ENCODE assay signal across 8 mouse cellular contexts in the genomic region with DNA sequence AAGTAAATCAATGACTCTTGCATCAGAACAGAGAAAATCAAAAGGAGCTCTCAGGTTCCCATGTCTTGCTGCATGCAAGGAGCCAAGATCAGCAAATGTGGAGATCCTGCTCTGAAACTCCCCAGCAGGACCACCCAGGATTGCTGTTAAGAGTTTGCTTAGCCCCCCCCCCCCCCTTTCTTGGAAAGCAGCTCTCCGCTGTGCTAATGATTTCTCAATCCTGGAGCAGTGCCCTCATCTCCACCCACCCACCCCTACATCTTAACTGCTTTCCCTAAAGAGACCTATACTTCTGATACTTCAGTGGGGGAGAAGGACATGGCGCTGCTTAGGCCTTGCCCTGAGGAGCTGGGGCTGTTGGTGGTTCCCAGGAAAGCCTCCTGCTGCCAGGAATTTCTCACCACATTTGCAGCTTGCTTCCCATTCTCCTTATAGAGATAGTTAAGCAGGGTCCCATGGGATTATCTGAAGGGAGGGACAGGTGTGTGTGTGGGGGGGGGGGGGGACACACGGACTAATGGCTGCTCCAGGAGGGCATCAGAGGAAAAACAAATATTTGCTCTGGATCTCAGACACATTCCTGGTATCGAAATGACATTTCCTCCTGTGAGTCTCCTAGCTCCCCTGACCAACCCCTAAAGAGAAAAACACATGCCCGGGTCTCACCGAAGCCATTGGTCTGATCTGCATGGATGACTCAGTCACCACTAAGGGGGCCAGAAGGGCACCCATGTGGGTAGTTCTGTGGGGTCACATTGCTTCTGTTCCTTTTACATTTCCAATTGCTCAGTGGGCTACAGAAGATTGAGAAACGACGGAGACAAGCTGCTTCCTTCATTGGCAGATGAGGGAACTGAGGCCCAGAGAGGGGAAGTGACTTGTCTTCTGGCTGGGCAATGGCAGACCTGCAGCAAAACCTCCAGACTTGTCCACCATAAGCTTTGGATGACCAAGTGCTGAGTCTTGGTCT. TPM values are rescaled to one million over a fixed set of nuclear protein-coding genes. Genes with fewer than 3 reads are reported as not detected.
A peak's percentile ranks its signal among the peaks of the same experiment; 100 is the strongest.
DNase-seq lines count a peak whose midpoint lies in the region; ATAC-seq lines count a peak whose summit lies in the region.

No protein-coding gene starts in this region.

- peak overlapping the region; percentile 85 for H3K4me2 ChIP-seq in hindbrain, embryonic 11.5 days (replicated peaks; ENCODE audit: low read depth, low read length)
- peak overlapping the region; percentile 63 for H3K4me2 ChIP-seq in midbrain, embryonic 12.5 days (replicated peaks)

- peaks cover 42% of the 10 kb centered on the region for H3K4me1 ChIP-seq in heart, embryonic 10.5 days
- peaks cover 34% of the 10 kb centered on the region for H3K4me1 ChIP-seq in hindbrain, embryonic 11.5 days (replicated peaks; ENCODE audit: control insufficient read depth, insufficient read depth, low read length)
- H3K4me1 ChIP-seq in midbrain, embryonic 12.5 days: peaks cover 63% of the 10 kb centered on the region

- WGBS in heart, embryonic 10.5 days: 36% methylated on average over 8 of the region's 8 CpGs
- WGBS in hindbrain, embryonic 11.5 days: 39% methylated on average over 8 of the region's 8 CpGs
- WGBS in midbrain, embryonic 12.5 days: 12% methylated on average over 8 of the region's 8 CpGs

- no peak overlapping the region for H3K27ac ChIP-seq in heart, embryonic 10.5 days
- peak overlapping the region; percentile 97 for H3K27ac ChIP-seq in hindbrain, embryonic 11.5 days (ENCODE audit: low read depth, low read length)
- peak overlapping the region; percentile 98 for H3K27ac ChIP-seq in midbrain, embryonic 12.5 days (replicated peaks)

- no peak for ATAC-seq in hindbrain, embryonic 11.5 days (ENCODE audit: low FRiP score)
- ATAC-seq in midbrain, embryonic 12.5 days (ENCODE audit: low FRiP score, low read depth): no peak

- H3K4me3 ChIP-seq in heart, embryonic 10.5 days: no peak overlapping the region
- peak overlapping the region; percentile 83 for H3K4me3 ChIP-seq in hindbrain, embryonic 11.5 days (ENCODE audit: low read depth, low read length)
- peak overlapping the region; percentile 89 for H3K4me3 ChIP-seq in midbrain, embryonic 12.5 days

- H3K9me3 ChIP-seq in heart, embryonic 10.5 days: no peaks in the 10 kb centered on the region
- H3K9me3 ChIP-seq in hindbrain, embryonic 11.5 days (ENCODE audit: control insufficient read depth, low read length): no peaks in the 10 kb centered on the region
- H3K9me3 ChIP-seq in midbrain, embryonic 12.5 days: no peaks in the 10 kb centered on the region

- no peaks in the 10 kb centered on the region for H3K36me3 ChIP-seq in heart, embryonic 10.5 days
- H3K36me3 ChIP-seq in hindbrain, embryonic 11.5 days (ENCODE audit: control insufficient read depth, insufficient read depth, low read length): peaks cover 4% of the 10 kb centered on the region; the same call in 1 of the 2 replicates
- H3K36me3 ChIP-seq in midbrain, embryonic 12.5 days: 0 out of 2 replicates have a peak, but pooled peaks cover 7% of the 10 kb centered on the region

- peak; percentile 96 for DNase-seq in heart, adult 11 months
- DNase-seq in heart, embryonic 10.5 days (ENCODE audit: low spot score): no peak
- peak; percentile 77 for DNase-seq in NIH3T3 (ENCODE audit: low read depth)
- no peak for DNase-seq in hindbrain, embryonic 11.5 days (ENCODE audit: low spot score)
- no peak for DNase-seq in adrenal gland, adult 2 months
- no peak for DNase-seq in testis, postnatal 10 days (ENCODE audit: low spot score)
- DNase-seq in natural killer cell, adult 2 months (ENCODE audit: low spot score in 2 of 2): no peak

- peak overlapping the region; percentile 85 for H3K9ac ChIP-seq in hindbrain, embryonic 11.5 days (ENCODE audit: low read depth, low read length)
- peak overlapping the region; percentile 95 for H3K9ac ChIP-seq in midbrain, embryonic 12.5 days (replicated peaks)

- peaks cover 40% of the 10 kb centered on the region for H3K27me3 ChIP-seq in heart, embryonic 10.5 days (ENCODE audit: insufficient read depth, poor library complexity, severe bottlenecking)
- peaks cover 2% of the 10 kb centered on the region; the same call in 1 of the 2 replicates for H3K27me3 ChIP-seq in hindbrain, embryonic 11.5 days (ENCODE audit: control insufficient read depth, insufficient read depth, low read length)
- H3K27me3 ChIP-seq in midbrain, embryonic 12.5 days: peaks cover 4% of the 10 kb centered on the region; the same call in 1 of the 2 replicates

RNA-seq across cellular contexts. Expression of a gene that starts 2.3 kb away (rescaled TPM):
- 3.0 and 3.4 TPM in 2 replicates for polyA plus RNA-seq in heart, embryonic 10.5 days (2016; fragmentation: Nextera tagmentation; extraction: Ambion mirVana)
- 33.1 and 39.3 TPM in 2 replicates for polyA plus RNA-seq in hindbrain, embryonic 11.5 days (2014; fragmentation: Nextera tagmentation; extraction: Ambion mirVana)
- 94.9 and 101 TPM in 2 replicates for polyA plus RNA-seq in midbrain, embryonic 12.5 days (2016; fragmentation: Nextera tagmentation; extraction: Ambion mirVana)
- 1 to 10 TPM; 4.7 TPM for total RNA-seq in adrenal gland, adult 2 months (2021)
- 2.8 and 2.9 TPM in 2 replicates for polyA plus RNA-seq in adrenal gland, adult 2 months (2012; rRNA removed)

RNA-seq across cellular contexts. Expression of a gene that starts 19.8 kb away (rescaled TPM):
- polyA plus RNA-seq in heart, embryonic 10.5 days (2016; fragmentation: Nextera tagmentation; extraction: Ambion mirVana): 0.26 and 0.60 TPM in 2 replicates
- 2.9 and 3.0 TPM in 2 replicates for polyA plus RNA-seq in hindbrain, embryonic 11.5 days (2014; fragmentation: Nextera tagmentation; extraction: Ambion mirVana)
- 5.2 and 5.4 TPM in 2 replicates for polyA plus RNA-seq in midbrain, embryonic 12.5 days (2016; fragmentation: Nextera tagmentation; extraction: Ambion mirVana)
- total RNA-seq in adrenal gland, adult 2 months (2021): 100 to 1,000 TPM in 1 of 2 experiments, 10 to 100 TPM in 1; 98.4 to 272 TPM
- 162 and 163 TPM in 2 replicates for polyA plus RNA-seq in adrenal gland, adult 2 months (2012; rRNA removed)

Comparison
In these comparisons a context has a peak if more than half of its experiments do, and no peak if none do; other contexts are left out.
1. DNase-seq: peak in heart, adult 11 months (single experiment) and NIH3T3 (single experiment); none in heart, embryonic 10.5 days (single experiment), hindbrain, embryonic 11.5 days (single experiment), adrenal gland, adult 2 months (single experiment), testis, postnatal 10 days (single experiment) and natural killer cell, adult 2 months (0 of 2).
2. RNA of a gene that starts 19.8 kb away (polyA plus RNA-seq): 162 to 163 TPM in adrenal gland, adult 2 months; 5.2 to 5.4 TPM in midbrain, embryonic 12.5 days, 2.9 to 3.0 TPM in hindbrain, embryonic 11.5 days and 0.26 to 0.60 TPM in heart, embryonic 10.5 days; every median in the first group is over 10 times any median in the second.